Mouse (Mus musculus) megakaryocyte-erythroid progenitor cell, adult 5-6 weeks (primary cell): ENCODE data around the gene Plekhg5. TPM values are rescaled to one million over a fixed set of nuclear protein-coding genes. Genes with fewer than 3 reads are reported as not detected.
"Not testable (repeated sequence)": the region's sequence is repeated elsewhere in the genome, so short reads cannot be mapped to it uniquely, and the experiment has no call there.

Source experiments
- ATAC-seq: replicated peaks from 2 replicates; pipeline ENCODE4 v1.8.0; 2016; ENCODE audit warnings: mild to moderate bottlenecking, inconsistent platforms; ENCODE audit not compliant: severe bottlenecking, poor library complexity, low FRiP score, low TSS enrichment
- total RNA-seq, 2 experiments: library from RNA; stranded (forward) in 1 of 2; stranded (reverse) in 1 of 2; fragments of 200-1000, 215-1000 nt in 1 of 2; fragments of >200 nt in 1 of 2; fragmentation: Nextera tagmentation in 1 of 2; gene quantifications; 2 replicates each; pipeline ENCODE4 v1.2.3; 2014 to 2017

The Plekhg5 gene
- total RNA-seq (2014; fragmentation: Nextera tagmentation) (8.9 and 15.6 TPM in 2 replicates), total RNA-seq (2017) (6.8 and 7.1 TPM in 2 replicates)

GRCm38 (mm10) chr4:152072121-152072601 is at the start of gene Plekhg5:
Plekhg5 (plus strand) TSS chr4:152072498.
- ATAC-seq = no peak

GRCm38 (mm10) chr4:152022506-152022905 is 49.8 kb upstream of the Plekhg5 start:
- ATAC-seq = no peak

GRCm38 (mm10) chr4:152024525-152024924 is 47.8 kb upstream of the Plekhg5 start:
- ATAC-seq = no peak

GRCm38 (mm10) chr4:152026751-152027508 is 45.4 kb upstream of the Plekhg5 start:
- peak; percentile 6; the same call in 1 of the 2 replicates for ATAC-seq

GRCm38 (mm10) chr4:152027524-152027923 is 44.8 kb upstream of the Plekhg5 start, which contains the start of gene Zbtb48:
Zbtb48 (minus strand) TSS chr4:152027671.
- ATAC-seq = peak; percentile 94

GRCm38 (mm10) chr4:152028456-152028855 is 43.8 kb upstream of the Plekhg5 start:
- ATAC-seq = no peak

- no peak for ATAC-seq
Observed at GRCm38 (mm10) chr4:152029087-152029486, 43.2 kb upstream of the Plekhg5 start.

- no peak for ATAC-seq
Observed at GRCm38 (mm10) chr4:152029997-152030396, 42.3 kb upstream of the Plekhg5 start.

GRCm38 (mm10) chr4:152032922-152033321 is 39.4 kb upstream of the Plekhg5 start:
- ATAC-seq = no peak

GRCm38 (mm10) chr4:152036464-152036863 is 35.8 kb upstream of the Plekhg5 start:
- ATAC-seq = not testable (repeated sequence)

- no peak for ATAC-seq
Observed at GRCm38 (mm10) chr4:152038225-152038984, 33.9 kb upstream of the Plekhg5 start, which contains the start of gene Tas1r1. Tas1r1 (minus strand) TSS chr4:152038568.

GRCm38 (mm10) chr4:152038985-152039830 is 33.1 kb upstream of the Plekhg5 start, which contains the start of gene Nol9:
Nol9 (plus strand) TSS chr4:152039321.
- peak; percentile 71 for ATAC-seq

- peak; percentile 39; the same call in 1 of the 2 replicates for ATAC-seq
Observed at GRCm38 (mm10) chr4:152039831-152040310, 32.4 kb upstream of the Plekhg5 start.

GRCm38 (mm10) chr4:152041924-152042641 is 30.2 kb upstream of the Plekhg5 start:
- ATAC-seq = no peak

GRCm38 (mm10) chr4:152043171-152043570 is 29.1 kb upstream of the Plekhg5 start:
- no peak for ATAC-seq

GRCm38 (mm10) chr4:152044609-152045008 is 27.7 kb upstream of the Plekhg5 start:
- ATAC-seq = no peak

- no peak for ATAC-seq
Observed at GRCm38 (mm10) chr4:152062390-152063110, 9.7 kb upstream of the Plekhg5 start.

GRCm38 (mm10) chr4:152067280-152067679 is 5.0 kb upstream of the Plekhg5 start:
- no peak for ATAC-seq
